Mouse (Mus musculus) G1E (cell line): ENCODE measurements around the gene Alkbh5. TPM values are rescaled to one million over a fixed set of nuclear protein-coding genes. Genes with fewer than 3 reads are reported as not detected.
"Not testable (repeated sequence)": the region's sequence is repeated elsewhere in the genome, so short reads cannot be mapped to it uniquely, and the experiment has no call there.

ENCODE experiments used
- ATAC-seq: 2 replicates; pipeline ENCODE4 v1.8.0; 2016; ENCODE audit warnings: mild to moderate bottlenecking; ENCODE audit not compliant: insufficient number of reproducible peaks, poor library complexity, low FRiP score, severe bottlenecking; ENCODE audit errors: extremely low read depth
- DNase-seq: peaks from one replicate; pipeline ENCODE4 v3.0.0; 2012; ENCODE audit warnings: low spot score
- H3K27me3 ChIP-seq: 2 replicates; pipeline ENCODE4 v1.6.1; 2012; ENCODE audit warnings: mild to moderate bottlenecking, low read length, inconsistent platforms; ENCODE audit not compliant: insufficient read depth
- H3K36me3 ChIP-seq: replicated peaks from 2 replicates; pipeline ENCODE3; 2012; ENCODE audit warnings: mild to moderate bottlenecking, inconsistent platforms
- H3K4me1 ChIP-seq: 2 replicates; pipeline ENCODE4 v1.6.1; 2012; ENCODE audit warnings: low read depth, low read length, inconsistent platforms, mixed read lengths; ENCODE audit not compliant: insufficient read depth
- H3K4me3 ChIP-seq: 2 replicates; pipeline ENCODE4 v1.5.1; 2012; ENCODE audit warnings: low read depth, mild to moderate bottlenecking, inconsistent platforms, low read length, moderate library complexity, mixed read lengths
- H3K9me3 ChIP-seq: replicated peaks from 2 replicates; pipeline ENCODE4 v1.6.1; 2012; ENCODE audit warnings: inconsistent platforms
- CTCF ChIP-seq: IDR thresholded peaks from 2 replicates; pipeline ENCODE4 v1.5.1; 2012; ENCODE audit warnings: low read depth, low read length, inconsistent platforms, mixed read lengths
- GATA1 ChIP-seq: IDR thresholded peaks from 2 replicates; pipeline ENCODE4 v1.6.1; 2012; ENCODE audit warnings: borderline replicate concordance, low read length, inconsistent platforms, mixed read lengths
- GATA2 ChIP-seq: IDR thresholded peaks from 2 replicates; pipeline ENCODE4 v1.6.1; 2012; ENCODE audit warnings: low read depth, low read length, inconsistent platforms, borderline replicate concordance
- POLR2AphosphoS5 ChIP-seq: IDR thresholded peaks from 2 replicates; pipeline ENCODE4 v1.6.1; 2012; ENCODE audit warnings: low read depth, low read length, inconsistent platforms; ENCODE audit not compliant: insufficient replicate concordance
- TAL1 ChIP-seq: conservative IDR thresholded peaks from 2 replicates; pipeline ENCODE4 v1.6.1; 2012; ENCODE audit warnings: low read depth, low read length, inconsistent platforms, mixed read lengths
- polyA plus RNA-seq: library from polyadenylated mRNA; stranded (reverse); fragments of >175 nt; gene quantifications from 2 replicates; pipeline ENCODE4 v1.2.3, GENCODE M21; 2012
- total RNA-seq, 2 experiments: library from RNA; stranded (forward) in 1 of 2; stranded (reverse) in 1 of 2; fragments of 200-1000 nt in 1 of 2; fragments of >200 nt in 1 of 2; fragmentation: Nextera tagmentation in 1 of 2; gene quantifications; 2 replicates each; pipeline ENCODE4 v1.2.3; 2014 to 2017

Alkbh5 gene
- total and polyA plus RNA-seq, 3 experiments: 33.8 to 97.2 (median 43.5) TPM

DNA sequence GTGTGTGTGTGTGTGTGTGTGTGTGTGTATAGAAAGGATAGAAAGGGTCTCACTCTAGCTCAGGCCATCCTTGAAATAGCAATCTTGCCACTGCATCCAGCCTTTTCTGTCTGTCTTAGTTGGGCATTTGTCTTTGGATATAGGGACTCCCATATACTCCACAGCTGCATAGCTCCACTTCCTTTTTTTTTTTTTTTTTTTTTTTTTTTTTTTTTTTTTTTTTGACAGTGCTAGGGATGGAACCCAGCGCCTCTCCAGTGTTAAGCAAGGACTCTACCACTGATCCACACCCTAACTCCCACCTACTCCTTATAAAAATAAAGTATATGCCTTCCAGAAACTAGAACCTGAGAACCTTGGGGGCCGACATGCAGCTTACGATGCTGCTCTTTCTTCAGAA is 21.5 kb downstream of the Alkbh5 start:
- H3K9me3 ChIP-seq: no peaks in the 10 kb centered on the region
- no peaks in the 10 kb centered on the region for H3K27me3 ChIP-seq
- TF ChIP-seq GATA2 (no peak), POLR2AphosphoS5 (no peak), GATA1 (no peak), TAL1 (no peak), CTCF (no peak)
- DNase-seq: no peak
- ATAC-seq: no peak
- H3K36me3 ChIP-seq: peaks cover 77% of the 10 kb centered on the region
- H3K4me3 ChIP-seq: no peak overlapping the region
- peaks cover 19% of the 10 kb centered on the region; the same call in 1 of the 2 replicates for H3K4me1 ChIP-seq

DNA sequence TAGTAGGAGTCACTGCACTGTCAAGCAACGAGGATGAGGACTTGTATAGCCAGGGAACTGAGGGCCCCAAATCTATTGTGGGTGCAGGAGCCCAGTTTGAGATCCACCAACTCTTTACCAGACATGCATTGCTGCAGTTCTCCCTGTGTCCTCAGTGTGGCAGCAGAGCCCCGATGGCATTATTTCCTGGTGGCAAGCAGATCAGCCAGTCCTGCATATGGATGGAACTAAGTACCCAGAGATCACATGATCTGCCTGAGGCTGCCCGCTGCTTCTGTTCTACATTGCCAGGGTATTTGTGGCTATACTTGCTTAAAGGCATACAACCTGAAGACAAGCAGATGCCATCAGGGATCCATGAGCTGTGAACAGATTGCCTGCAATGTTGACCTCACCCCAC is 23.2 kb downstream of the Alkbh5 start:
- peak; percentile 40 for DNase-seq
- Histone ChIP-seq H3K36me3 (peaks cover 60% of the 10 kb centered on the region), H3K27me3 (no peaks in the 10 kb centered on the region), H3K9me3 (no peaks in the 10 kb centered on the region), H3K4me1 (peaks cover 16% of the 10 kb centered on the region; the same call in 1 of the 2 replicates), H3K4me3 (no peak overlapping the region)
- TF ChIP-seq GATA2 (no peak), POLR2AphosphoS5 (no peak), GATA1 (no peak), CTCF (peak; percentile 97), TAL1 (no peak)
- no peak for ATAC-seq

DNA sequence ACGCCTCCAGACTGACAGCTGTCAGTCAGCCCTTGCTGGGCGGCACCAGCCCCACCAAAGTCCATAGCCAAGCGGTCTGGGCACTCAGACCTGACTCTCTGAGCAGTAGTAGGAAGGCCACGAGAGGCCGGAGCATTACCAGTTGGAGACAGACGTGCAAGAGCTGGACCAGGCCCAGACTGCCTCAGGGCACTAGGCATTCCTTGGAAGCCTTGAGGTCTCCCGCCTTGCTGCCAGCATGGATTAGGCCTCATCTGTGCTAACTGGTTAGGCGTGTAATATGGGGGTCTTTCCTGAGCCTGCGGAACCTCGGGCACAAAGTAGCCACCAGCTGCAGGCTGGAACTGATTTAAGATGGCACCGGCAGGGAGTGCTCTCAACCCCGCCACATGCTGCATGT is 37.8 kb downstream of the Alkbh5 start:
- H3K9me3 ChIP-seq, H3K27me3 ChIP-seq, H3K4me3 ChIP-seq, ATAC-seq, H3K36me3 ChIP-seq, DNase-seq, H3K4me1 ChIP-seq: not testable (repeated sequence)

Other genes with a start within 250 kb of the Alkbh5 start
- 20.4 and 24.8 TPM in 2 replicates for gene Tom1l2, start 183.5 kb upstream of the Alkbh5 start, total RNA-seq (2014; fragmentation: Nextera tagmentation)
- 7.8 and 8.1 TPM in 2 replicates for gene Tom1l2, start 183.5 kb upstream of the Alkbh5 start, total RNA-seq (2017)
- 19.0 and 20.9 TPM in 2 replicates for gene Tom1l2, start 183.5 kb upstream of the Alkbh5 start, polyA plus RNA-seq
- 1.1 TPM in 1 of 2 replicates, not detected in the other for gene Drc3, start 183.1 kb upstream of the Alkbh5 start, total RNA-seq (2014; fragmentation: Nextera tagmentation)
- gene Drc3, start 183.1 kb upstream of the Alkbh5 start, total RNA-seq (2017): 0.99 and 1.4 TPM in 2 replicates
- gene Drc3, start 183.1 kb upstream of the Alkbh5 start, polyA plus RNA-seq: 0.07 TPM in 2 replicates
- gene Gid4, start 119.2 kb upstream of the Alkbh5 start, total RNA-seq (2014; fragmentation: Nextera tagmentation): 34.1 and 38.5 TPM in 2 replicates
- gene Gid4, start 119.2 kb upstream of the Alkbh5 start, total RNA-seq (2017): 24.3 and 25.6 TPM in 2 replicates
- gene Gid4, start 119.2 kb upstream of the Alkbh5 start, polyA plus RNA-seq: 10.2 and 16.9 TPM in 2 replicates
- 33.6 and 48.0 TPM in 2 replicates for gene Atpaf2, start 117.9 kb upstream of the Alkbh5 start, total RNA-seq (2014; fragmentation: Nextera tagmentation)
- 71.2 and 71.6 TPM in 2 replicates for gene Atpaf2, start 117.9 kb upstream of the Alkbh5 start, total RNA-seq (2017)
- 55.1 and 56.4 TPM in 2 replicates for gene Atpaf2, start 117.9 kb upstream of the Alkbh5 start, polyA plus RNA-seq
- gene Drg2, start 81.8 kb upstream of the Alkbh5 start, total RNA-seq (2014; fragmentation: Nextera tagmentation): 52.1 and 55.7 TPM in 2 replicates
- 42.0 and 57.6 TPM in 2 replicates for gene Drg2, start 81.8 kb upstream of the Alkbh5 start, total RNA-seq (2017)
- 56.3 and 62.0 TPM in 2 replicates for gene Drg2, start 81.8 kb upstream of the Alkbh5 start, polyA plus RNA-seq
- 0.08 and 0.10 TPM in 2 replicates for gene Myo15, start 67.0 kb upstream of the Alkbh5 start, total RNA-seq (2014; fragmentation: Nextera tagmentation)
- gene Myo15, start 67.0 kb upstream of the Alkbh5 start, total RNA-seq (2017): 0.05 and 0.17 TPM in 2 replicates
- gene Myo15, start 67.0 kb upstream of the Alkbh5 start, polyA plus RNA-seq: 0.03 TPM in 1 of 2 replicates, not detected in the other
- gene Llgl1, start 163.3 kb downstream of the Alkbh5 start, total RNA-seq (2014; fragmentation: Nextera tagmentation): 11.3 and 14.6 TPM in 2 replicates
- gene Llgl1, start 163.3 kb downstream of the Alkbh5 start, total RNA-seq (2017): 5.2 and 5.9 TPM in 2 replicates
- 21.6 and 26.9 TPM in 2 replicates for gene Llgl1, start 163.3 kb downstream of the Alkbh5 start, polyA plus RNA-seq
- 50.5 and 55.1 TPM in 2 replicates for gene Flii, start 190.9 kb downstream of the Alkbh5 start, total RNA-seq (2014; fragmentation: Nextera tagmentation)
- 139 and 141 TPM in 2 replicates for gene Flii, start 190.9 kb downstream of the Alkbh5 start, total RNA-seq (2017)
- gene Flii, start 190.9 kb downstream of the Alkbh5 start, polyA plus RNA-seq: 71.9 and 162 TPM in 2 replicates
- 2.7 and 3.4 TPM in 2 replicates for gene Mief2, start 192.0 kb downstream of the Alkbh5 start, total RNA-seq (2014; fragmentation: Nextera tagmentation)
- gene Mief2, start 192.0 kb downstream of the Alkbh5 start, total RNA-seq (2017): 5.8 and 7.8 TPM in 2 replicates
- 16.0 and 22.1 TPM in 2 replicates for gene Mief2, start 192.0 kb downstream of the Alkbh5 start, polyA plus RNA-seq
- gene Top3a, start 241.0 kb downstream of the Alkbh5 start, total RNA-seq (2014; fragmentation: Nextera tagmentation): 20.3 and 24.0 TPM in 2 replicates
- gene Top3a, start 241.0 kb downstream of the Alkbh5 start, total RNA-seq (2017): 20.3 and 24.0 TPM in 2 replicates
- gene Top3a, start 241.0 kb downstream of the Alkbh5 start, polyA plus RNA-seq: 8.4 and 11.1 TPM in 2 replicates
- 54.9 and 56.1 TPM in 2 replicates for gene Smcr8, start 241.1 kb downstream of the Alkbh5 start, total RNA-seq (2014; fragmentation: Nextera tagmentation)
- 42.1 and 44.7 TPM in 2 replicates for gene Smcr8, start 241.1 kb downstream of the Alkbh5 start, total RNA-seq (2017)
- gene Smcr8, start 241.1 kb downstream of the Alkbh5 start, polyA plus RNA-seq: 1.8 and 2.4 TPM in 2 replicates